Mouse (Mus musculus) midbrain, embryonic 12.5 days (tissue): ENCODE data around the gene Yipf1. TPM values are rescaled to one million over a fixed set of nuclear protein-coding genes. Genes with fewer than 3 reads are reported as not detected.

ENCODE experiments used
- ATAC-seq: fragments of 200-750 bp; cut with Nextera tagmentation; 2 replicates; pipeline ENCODE4 v1.8.0; 2017; ENCODE audit warnings: low read depth, moderate TSS enrichment, moderate library complexity; ENCODE audit not compliant: low FRiP score
- H3K27ac ChIP-seq: fragments of 300-500 bp; sonication (generic); replicated peaks from 2 replicates; pipeline ENCODE4 v1.5.1; 2016; ENCODE audit warnings: mild to moderate bottlenecking
- H3K27me3 ChIP-seq: fragments of 300-500 bp; sonication (generic); 2 replicates; pipeline ENCODE4 v1.6.1; 2016; ENCODE audit warnings: mild to moderate bottlenecking
- H3K36me3 ChIP-seq: fragments of 300-500 bp; sonication (generic); 2 replicates; pipeline ENCODE4 v1.6.1; 2016
- H3K4me1 ChIP-seq: fragments of 300-500 bp; sonication (generic); 2 replicates; pipeline ENCODE4 v1.6.1; 2016
- H3K4me2 ChIP-seq: fragments of 300-500 bp; sonication (generic); replicated peaks from 2 replicates; pipeline ENCODE4 v1.6.1; 2016; ENCODE audit warnings: mild to moderate bottlenecking, moderate library complexity
- H3K4me3 ChIP-seq: fragments of 300-500 bp; sonication (generic); 2 replicates; pipeline ENCODE4 v1.5.1; 2016; ENCODE audit warnings: mild to moderate bottlenecking
- H3K9ac ChIP-seq: fragments of 300-500 bp; sonication (generic); replicated peaks from 2 replicates; pipeline ENCODE4 v1.6.1; 2016; ENCODE audit warnings: mild to moderate bottlenecking, moderate library complexity
- H3K9me3 ChIP-seq: fragments of 300-500 bp; sonication (generic); 2 replicates; pipeline ENCODE4 v1.6.1; 2016; ENCODE audit warnings: mild to moderate bottlenecking
- WGBS: fragments of 180-500 bp; shearing (Covaris S2); methylation state at CpG from one replicate; pipeline ENCODE4 v1.1.7; 2016; 5-methylcytosine and 5-hydroxymethylcytosine counted together
- polyA plus RNA-seq: library from polyadenylated mRNA; unstranded; fragments of >200 nt; fragmentation: Nextera tagmentation; extraction: Ambion mirVana; gene quantifications from 2 replicates; pipeline ENCODE4 v1.2.1, GENCODE M21; 2016

Yipf1 gene
- polyA plus RNA-seq, 1 experiment from 2014 or later: 41.9 TPM

GRCm38 (mm10) chr4:107387038-107387437 lies 72.9 kb downstream of the Yipf1 start:
- Histone ChIP-seq H3K27me3 (no peaks in the 10 kb centered on the region), H3K4me1 (no peaks in the 10 kb centered on the region), H3K4me3 (no peak overlapping the region), H3K4me2 (no peak overlapping the region), H3K9me3 (no peaks in the 10 kb centered on the region), H3K27ac (no peak overlapping the region), H3K9ac (no peak overlapping the region), H3K36me3 (peaks cover 84% of the 10 kb centered on the region)
- no peak for ATAC-seq
- 98% methylated on average over 4 of the region's 4 CpGs for WGBS

- ATAC-seq: no peak
- H3K4me2 ChIP-seq: no peak overlapping the region
- H3K4me1 ChIP-seq: no peaks in the 10 kb centered on the region
- H3K27me3 ChIP-seq: no peaks in the 10 kb centered on the region
- H3K27ac ChIP-seq: no peak overlapping the region
- WGBS: 87% methylated on average over 8 of the region's 8 CpGs
- peaks cover 86% of the 10 kb centered on the region for H3K36me3 ChIP-seq
- no peak overlapping the region for H3K4me3 ChIP-seq
- no peaks in the 10 kb centered on the region for H3K9me3 ChIP-seq
- no peak overlapping the region for H3K9ac ChIP-seq
Observed at GRCm38 (mm10) chr4:107387465-107387864, 73.3 kb downstream of the Yipf1 start.

DNA sequence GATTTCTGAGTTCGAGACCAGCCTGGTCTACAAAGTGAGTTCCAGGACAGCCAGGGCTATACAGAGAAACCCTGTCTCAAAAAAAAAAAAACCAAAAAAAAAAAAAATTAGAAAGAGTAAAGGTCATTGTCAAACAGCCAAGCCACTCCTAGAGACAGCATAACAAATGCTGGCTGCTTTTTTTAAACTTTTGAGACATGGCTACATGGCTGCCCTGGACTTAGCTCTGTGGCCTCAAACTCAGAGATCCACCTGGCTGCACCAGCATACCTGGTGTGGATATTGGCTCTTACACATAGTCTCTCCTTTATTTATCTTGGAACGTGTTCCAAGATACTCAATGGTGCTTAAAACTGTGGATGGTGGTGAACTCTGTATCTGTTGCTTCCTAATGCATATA lies 74.1 kb downstream of the Yipf1 start:
- Histone ChIP-seq H3K27ac (no peak overlapping the region), H3K9me3 (no peaks in the 10 kb centered on the region), H3K9ac (no peak overlapping the region), H3K4me2 (no peak overlapping the region), H3K4me3 (no peak overlapping the region), H3K27me3 (no peaks in the 10 kb centered on the region), H3K4me1 (no peaks in the 10 kb centered on the region), H3K36me3 (peaks cover 86% of the 10 kb centered on the region)
- ATAC-seq: no peak
- 97% methylated on average over 2 of the region's 2 CpGs for WGBS

- Histone ChIP-seq H3K27ac (no peak overlapping the region), H3K27me3 (no peaks in the 10 kb centered on the region), H3K9me3 (no peaks in the 10 kb centered on the region), H3K4me2 (no peak overlapping the region), H3K36me3 (peaks cover 90% of the 10 kb centered on the region), H3K4me3 (no peak overlapping the region), H3K4me1 (no peaks in the 10 kb centered on the region), H3K9ac (no peak overlapping the region)
- no peak for ATAC-seq
- 93% methylated on average over 3 of the region's 3 CpGs for WGBS
Observed at GRCm38 (mm10) chr4:107389345-107389744, 75.2 kb downstream of the Yipf1 start.

DNA sequence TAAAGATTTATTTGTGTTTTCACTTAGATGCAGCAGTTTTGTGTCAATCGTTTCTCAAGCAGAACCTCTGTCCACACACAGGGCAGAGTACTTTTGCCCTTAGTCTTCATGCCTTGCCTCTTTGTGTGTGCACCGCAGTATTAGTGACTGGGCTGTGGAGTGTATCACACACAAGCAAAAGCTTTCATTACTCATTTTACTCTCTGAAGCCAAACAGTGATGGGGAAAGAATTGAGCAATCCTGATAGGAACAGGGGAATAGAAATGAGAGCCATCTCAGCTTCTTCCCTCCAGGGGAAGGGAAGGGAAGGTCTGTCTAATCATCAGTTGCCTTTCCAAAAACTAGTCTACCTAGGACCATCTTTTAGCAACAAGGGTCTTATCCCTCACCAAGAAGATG lies 79.6 kb downstream of the Yipf1 start:
- ATAC-seq: no peak
- Histone ChIP-seq H3K4me3 (no peak overlapping the region), H3K9me3 (no peaks in the 10 kb centered on the region), H3K9ac (no peak overlapping the region), H3K4me1 (no peaks in the 10 kb centered on the region), H3K27ac (no peak overlapping the region), H3K36me3 (peaks cover 88% of the 10 kb centered on the region), H3K27me3 (no peaks in the 10 kb centered on the region), H3K4me2 (no peak overlapping the region)
- WGBS: 96% methylated on average over 2 of the region's 2 CpGs

Other genes starting within 250 kb of the Yipf1 start
- 91.0 and 91.9 TPM in 2 replicates for gene Mrpl37, start 247.5 kb upstream of the Yipf1 start, polyA plus RNA-seq
- 5.8 and 9.5 TPM in 2 replicates for gene Cyb5rl, start 247.4 kb upstream of the Yipf1 start, polyA plus RNA-seq
- gene Cdcp2, start 217.5 kb upstream of the Yipf1 start, polyA plus RNA-seq: 0.06 and 0.09 TPM in 2 replicates
- gene Tmem59, start 136.0 kb upstream of the Yipf1 start, polyA plus RNA-seq: 327 and 347 TPM in 2 replicates
- gene Tceanc2, start 135.2 kb upstream of the Yipf1 start, polyA plus RNA-seq: 28.3 and 37.2 TPM in 2 replicates
- not detected in 2 replicates for gene Ldlrad1, start 105.2 kb upstream of the Yipf1 start, polyA plus RNA-seq
- gene Lrrc42, start 60.8 kb upstream of the Yipf1 start, polyA plus RNA-seq: 59.3 and 61.0 TPM in 2 replicates
- 37.2 and 39.1 TPM in 2 replicates for gene Hspb11, start 60.8 kb upstream of the Yipf1 start, polyA plus RNA-seq
- not detected in 2 replicates for gene Dio1, start 7.2 kb upstream of the Yipf1 start, polyA plus RNA-seq
- 34.3 and 35.9 TPM in 2 replicates for gene Ndc1, start 53.4 kb downstream of the Yipf1 start, polyA plus RNA-seq
- 2.4 and 3.3 TPM in 2 replicates for gene Glis1, start 120.2 kb downstream of the Yipf1 start, polyA plus RNA-seq